Mouse (Mus musculus): ENCODE results near the gene Helz2. TPM values are rescaled to one million over a fixed set of nuclear protein-coding genes. Genes with fewer than 3 reads are reported as not detected.

Helz2 gene
- polyA plus RNA-seq, 1 experiment from 2014 or later, result 9.4 TPM

- H3K27me3 ChIP-seq, result peaks cover 16% of the 10 kb centered on the region
- no peak for DNase-seq (ENCODE audit: low read depth, low spot score)
- ChIA-PET CTCF (no interaction called here), POLR2A (interaction anchor here (1.9 kb wide), 1 partner anchor 9 kb away, joined by 5 read pairs; no protein-coding TSS in a partner anchor)
- TF ChIP-seq CTCF (IDR thresholded peaks at IDR 0.05), result no peak
- no peak for ATAC-seq
- in situ Hi-C loops (cut with MboI; ENCODE audit: low pct_unique_long_range_greater_than_20kb), result no loop called here
Observed at GRCm38 (mm10) chr2:181178015-181178414, 63.8 kb downstream of the Helz2 start.

Other genes starting within 250 kb of the Helz2 start
- 0.05 TPM for gene Chrna4, start 198.5 kb downstream of the Helz2 start, polyA plus RNA-seq (2021)
- gene Kcnq2, start 106.7 kb downstream of the Helz2 start, polyA plus RNA-seq (2021), result 0.10 TPM
- gene Eef1a2, start 85.0 kb downstream of the Helz2 start, polyA plus RNA-seq (2021), result not detected
- 61.6 TPM for gene Ppdpf, start 54.8 kb downstream of the Helz2 start, polyA plus RNA-seq (2021)
- gene Ptk6, start 39.2 kb downstream of the Helz2 start, polyA plus RNA-seq (2021), result not detected
- gene Srms, start 28.8 kb downstream of the Helz2 start, polyA plus RNA-seq (2021), result not detected
- not detected for gene Fndc11, start 22.0 kb downstream of the Helz2 start, polyA plus RNA-seq (2021)
- 21.3 TPM for gene Gmeb2, start 46.0 kb upstream of the Helz2 start, polyA plus RNA-seq (2021)
- gene Stmn3, start 72.5 kb upstream of the Helz2 start, polyA plus RNA-seq (2021), result not detected
- 46.5 TPM for gene Rtel1, start 77.7 kb upstream of the Helz2 start, polyA plus RNA-seq (2021)
- 41.8 TPM for gene Zgpat, start 122.9 kb upstream of the Helz2 start, polyA plus RNA-seq (2021)
- gene Arfrp1, start 123.4 kb upstream of the Helz2 start, polyA plus RNA-seq (2021), result 44.8 TPM
- gene Lime1, start 138.1 kb upstream of the Helz2 start, polyA plus RNA-seq (2021), result 22.7 TPM
- gene Zbtb46, start 217.4 kb upstream of the Helz2 start, polyA plus RNA-seq (2021), result 9.4 TPM